Mouse (Mus musculus): ENCODE data around the gene Cmc4. TPM values are rescaled to one million over a fixed set of nuclear protein-coding genes. Genes with fewer than 3 reads are reported as not detected.

Gene Cmc4
- total RNA-seq (2023): 10 to 100 TPM in 1 of 2 experiments, 1 to 10 TPM in 1; 9.5 to 14.3 TPM

DNA sequence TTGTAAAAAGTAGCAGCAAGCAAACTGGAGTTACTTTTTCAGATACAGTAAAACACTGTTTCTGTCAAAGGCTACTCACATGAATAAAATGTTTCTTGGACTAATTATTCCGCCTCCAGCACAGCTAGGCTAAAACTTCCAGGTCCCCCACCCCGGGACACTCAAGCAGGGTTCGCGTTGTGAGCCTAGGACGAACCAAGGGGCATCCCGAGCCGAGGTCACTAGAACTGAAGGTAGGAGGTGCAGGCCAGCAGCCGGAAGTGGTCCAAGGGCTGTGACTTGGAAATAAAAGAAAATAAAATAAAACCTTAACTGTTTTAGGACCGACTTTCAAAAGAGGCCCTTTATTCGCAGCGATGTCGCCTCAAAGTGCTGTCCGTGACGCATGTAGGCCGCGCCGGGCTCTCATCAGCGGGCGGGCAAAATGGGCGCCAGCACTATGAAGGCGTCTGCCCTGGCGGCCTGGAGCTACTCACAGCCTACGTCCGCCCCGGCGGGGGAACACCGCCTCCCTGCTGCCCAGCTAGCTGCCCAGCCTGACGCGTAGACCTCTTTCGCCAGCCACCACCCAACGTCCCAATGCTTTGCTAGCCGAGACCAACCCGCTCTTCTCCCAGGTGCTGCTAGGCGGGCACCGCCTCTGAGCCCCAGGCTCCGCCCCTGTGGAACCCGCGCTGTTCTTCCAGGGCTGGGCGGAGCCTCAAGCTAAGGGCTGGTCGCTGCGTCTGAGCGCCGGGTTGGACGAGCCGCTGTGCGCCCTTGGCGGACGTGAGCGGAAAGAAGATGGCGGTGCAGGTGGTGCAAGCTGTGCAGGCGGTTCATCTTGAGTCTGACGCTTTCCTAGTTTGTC lies at the start of gene Cmc4, which contains the start of the genes Mtcp1 and Brcc3:
TSS of gene Cmc4 (minus strand) at position 649 of the 850 bp plus-strand sequence.
TSS of gene Mtcp1 (minus strand) at position 653 of the 850 bp plus-strand sequence.
TSS of gene Brcc3 (plus strand) at position 693 of the 850 bp plus-strand sequence.

DNA sequence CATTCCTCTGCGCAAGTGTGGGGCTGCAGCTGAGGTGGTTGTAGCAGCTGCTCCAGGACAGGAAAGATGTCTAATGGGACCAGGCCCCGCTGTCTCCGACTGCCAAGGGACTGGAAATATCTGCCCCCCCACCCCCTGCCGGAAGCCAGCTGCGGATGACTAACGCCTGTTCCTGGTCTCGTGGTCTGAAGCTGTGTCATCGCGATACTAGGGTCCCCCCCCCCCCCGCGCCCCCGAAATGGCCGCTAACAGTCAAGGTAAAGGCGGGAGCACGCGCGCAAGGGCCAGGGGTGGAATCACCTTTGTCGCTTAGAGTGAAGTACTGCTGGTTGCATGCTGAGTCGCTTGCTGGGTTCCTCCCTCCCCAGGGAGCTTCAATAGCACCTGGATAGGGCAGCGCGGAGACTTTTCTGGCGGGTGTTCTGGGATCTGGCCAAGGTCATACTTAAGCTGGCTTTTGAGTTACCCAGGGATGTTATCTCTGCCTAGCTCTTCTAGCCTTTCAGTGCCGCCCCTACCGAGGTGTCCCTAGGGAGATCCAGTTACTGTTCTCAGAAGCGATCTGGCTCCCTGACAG lies 34.1 kb downstream of the Cmc4 start, which contains the start of the genes Fundc2 and F8:
TSS of gene Fundc2 (plus strand) at position 205 of the 577 bp plus-strand sequence.
TSS of gene F8 (minus strand) at position 421 of the 577 bp plus-strand sequence.

Other genes with a start within 250 kb of the Cmc4 start
- gene Fundc2, start 34.2 kb downstream of the Cmc4 start, total RNA-seq (2023): 10 to 100 TPM; 20.5 to 35.3 TPM
- under 1 TPM; 0.46 to 0.62 TPM for gene F8, start 34.0 kb downstream of the Cmc4 start, total RNA-seq (2023)
- gene Mtcp1, start within 50 bp of the Cmc4 start, total RNA-seq (2023): 10 to 100 TPM; 17.7 to 21.0 TPM
- 10 to 100 TPM; 20.1 to 28.1 TPM for gene Brcc3, start within 50 bp of the Cmc4 start, total RNA-seq (2023)
- gene Vbp1, start 97.7 kb upstream of the Cmc4 start, total RNA-seq (2023): 10 to 100 TPM; 63.1 to 67.8 TPM
- under 1 TPM in 1 of 2 experiments, not detected in 1; 0.15 TPM for gene Rab39b, start 161.6 kb upstream of the Cmc4 start, total RNA-seq (2023)

All from B cell, adult 67 days (primary cell).